Mouse (Mus musculus) G1E (cell line): ENCODE results near the gene Tdrd1. TPM values are rescaled to one million over a fixed set of nuclear protein-coding genes. Genes with fewer than 3 reads are reported as not detected.

Experiments
- ATAC-seq: 2 replicates; pipeline ENCODE4 v1.8.0; 2016; ENCODE audit warnings: mild to moderate bottlenecking; ENCODE audit not compliant: insufficient number of reproducible peaks, poor library complexity, low FRiP score, severe bottlenecking; ENCODE audit errors: extremely low read depth
- DNase-seq: peaks from one replicate; pipeline ENCODE4 v3.0.0; 2012; ENCODE audit warnings: low spot score
- H3K27me3 ChIP-seq: 2 replicates; pipeline ENCODE4 v1.6.1; 2012; ENCODE audit warnings: mild to moderate bottlenecking, low read length, inconsistent platforms; ENCODE audit not compliant: insufficient read depth
- H3K36me3 ChIP-seq: replicated peaks from 2 replicates; pipeline ENCODE3; 2012; ENCODE audit warnings: mild to moderate bottlenecking, inconsistent platforms
- H3K4me1 ChIP-seq: 2 replicates; pipeline ENCODE4 v1.6.1; 2012; ENCODE audit warnings: low read depth, low read length, inconsistent platforms, mixed read lengths; ENCODE audit not compliant: insufficient read depth
- H3K4me3 ChIP-seq: 2 replicates; pipeline ENCODE4 v1.5.1; 2012; ENCODE audit warnings: low read depth, mild to moderate bottlenecking, inconsistent platforms, low read length, moderate library complexity, mixed read lengths
- H3K9me3 ChIP-seq: replicated peaks from 2 replicates; pipeline ENCODE4 v1.6.1; 2012; ENCODE audit warnings: inconsistent platforms
- CTCF ChIP-seq: IDR thresholded peaks from 2 replicates; pipeline ENCODE4 v1.5.1; 2012; ENCODE audit warnings: low read depth, low read length, inconsistent platforms, mixed read lengths
- GATA1 ChIP-seq: IDR thresholded peaks from 2 replicates; pipeline ENCODE4 v1.6.1; 2012; ENCODE audit warnings: borderline replicate concordance, low read length, inconsistent platforms, mixed read lengths
- GATA2 ChIP-seq: IDR thresholded peaks from 2 replicates; pipeline ENCODE4 v1.6.1; 2012; ENCODE audit warnings: low read depth, low read length, inconsistent platforms, borderline replicate concordance
- POLR2AphosphoS5 ChIP-seq: IDR thresholded peaks from 2 replicates; pipeline ENCODE4 v1.6.1; 2012; ENCODE audit warnings: low read depth, low read length, inconsistent platforms; ENCODE audit not compliant: insufficient replicate concordance
- TAL1 ChIP-seq: conservative IDR thresholded peaks from 2 replicates; pipeline ENCODE4 v1.6.1; 2012; ENCODE audit warnings: low read depth, low read length, inconsistent platforms, mixed read lengths
- polyA plus RNA-seq: library from polyadenylated mRNA; stranded (reverse); fragments of >175 nt; gene quantifications from 2 replicates; pipeline ENCODE4 v1.2.3, GENCODE M21; 2012
- total RNA-seq, 2 experiments: library from RNA; stranded (forward) in 1 of 2; stranded (reverse) in 1 of 2; fragments of 200-1000 nt in 1 of 2; fragments of >200 nt in 1 of 2; fragmentation: Nextera tagmentation in 1 of 2; gene quantifications; 2 replicates each; pipeline ENCODE4 v1.2.3; 2014 to 2017

Tdrd1 gene
- total and polyA plus RNA-seq, 3 experiments = 0.05 TPM; not detected in 2

GRCm38 (mm10) chr19:56905395-56905794 lies 79.4 kb downstream of the Tdrd1 start:
- DNase-seq (no peak), ATAC-seq (no peak)
- TF ChIP-seq CTCF (no peak), TAL1 (no peak), GATA1 (no peak), GATA2 (no peak), POLR2AphosphoS5 (no peak)
- no peak overlapping the region for H3K4me3 ChIP-seq
- H3K9me3 ChIP-seq = no peaks in the 10 kb centered on the region
- H3K27me3 ChIP-seq = peaks cover 27% of the 10 kb centered on the region; the same call in 1 of the 2 replicates
- no peaks in the 10 kb centered on the region for H3K4me1 ChIP-seq
- no peaks in the 10 kb centered on the region for H3K36me3 ChIP-seq

- TF ChIP-seq GATA1 (no peak), POLR2AphosphoS5 (no peak), CTCF (no peak), GATA2 (no peak), TAL1 (no peak)
- Histone ChIP-seq H3K36me3 (no peaks in the 10 kb centered on the region), H3K4me3 (no peak overlapping the region), H3K4me1 (no peaks in the 10 kb centered on the region), H3K9me3 (no peaks in the 10 kb centered on the region), H3K27me3 (peaks cover 20% of the 10 kb centered on the region; the same call in 1 of the 2 replicates)
- ATAC-seq (no peak), DNase-seq (no peak)
Observed at GRCm38 (mm10) chr19:56907850-56908249, 81.8 kb downstream of the Tdrd1 start.

DNA sequence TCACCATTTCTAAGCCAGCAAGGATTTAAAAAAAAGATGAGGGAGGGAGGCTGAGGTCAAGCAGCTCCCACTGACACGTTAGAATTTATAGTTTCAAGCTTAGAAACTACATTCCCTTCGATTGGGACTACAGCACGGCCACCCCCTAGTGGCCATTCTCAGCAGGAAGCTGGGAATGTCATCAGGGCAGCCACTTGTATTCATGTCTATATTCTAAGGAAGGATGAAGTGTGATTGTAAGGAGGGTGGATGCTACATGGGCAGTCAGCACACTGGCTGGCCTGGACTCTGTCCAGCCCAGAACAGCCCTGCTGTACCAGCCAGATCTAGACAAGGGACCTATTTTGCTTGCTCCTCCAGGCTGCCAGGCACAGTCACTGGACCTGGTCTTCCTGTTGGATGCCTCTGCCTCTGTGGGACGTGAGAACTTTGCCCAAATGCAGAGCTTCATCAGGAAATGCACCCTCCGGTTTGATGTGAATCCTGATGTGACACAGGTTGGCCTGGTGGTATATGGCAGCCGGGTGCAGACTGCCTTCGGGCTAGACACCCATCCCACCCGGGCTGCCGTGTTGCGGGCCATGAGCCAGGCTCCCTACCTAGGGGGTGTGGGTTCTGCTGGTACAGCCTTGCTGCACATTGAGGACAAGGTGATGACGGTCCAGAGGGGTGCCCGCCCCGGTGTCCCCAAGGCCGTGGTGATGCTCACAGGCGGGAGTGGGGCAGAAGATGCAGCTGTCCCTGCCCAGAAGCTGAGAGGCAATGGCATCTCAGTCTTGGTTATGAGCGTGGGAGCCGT lies 82.7 kb downstream of the Tdrd1 start:
- no peaks in the 10 kb centered on the region for H3K9me3 ChIP-seq
- H3K27me3 ChIP-seq = peaks cover 20% of the 10 kb centered on the region; the same call in 1 of the 2 replicates
- ATAC-seq (peak; percentile 40), DNase-seq (peak; percentile 27)
- no peaks in the 10 kb centered on the region for H3K36me3 ChIP-seq
- H3K4me1 ChIP-seq = no peaks in the 10 kb centered on the region
- TF ChIP-seq GATA1 = no peak
- no peak for TF ChIP-seq TAL1
- peak; percentile 51 for TF ChIP-seq CTCF
- no peak overlapping the region for H3K4me3 ChIP-seq

GRCm38 (mm10) chr19:56910561-56910960 lies 84.6 kb downstream of the Tdrd1 start:
- H3K4me1 ChIP-seq = no peaks in the 10 kb centered on the region
- DNase-seq (no peak), ATAC-seq (no peak)
- TF ChIP-seq GATA1 (no peak), GATA2 (no peak), POLR2AphosphoS5 (no peak), CTCF (no peak), TAL1 (no peak)
- H3K9me3 ChIP-seq = peaks cover 5% of the 10 kb centered on the region; the same call in 1 of the 2 replicates
- H3K36me3 ChIP-seq = no peaks in the 10 kb centered on the region
- H3K27me3 ChIP-seq = peaks cover 20% of the 10 kb centered on the region; the same call in 1 of the 2 replicates
- H3K4me3 ChIP-seq = no peak overlapping the region

DNA sequence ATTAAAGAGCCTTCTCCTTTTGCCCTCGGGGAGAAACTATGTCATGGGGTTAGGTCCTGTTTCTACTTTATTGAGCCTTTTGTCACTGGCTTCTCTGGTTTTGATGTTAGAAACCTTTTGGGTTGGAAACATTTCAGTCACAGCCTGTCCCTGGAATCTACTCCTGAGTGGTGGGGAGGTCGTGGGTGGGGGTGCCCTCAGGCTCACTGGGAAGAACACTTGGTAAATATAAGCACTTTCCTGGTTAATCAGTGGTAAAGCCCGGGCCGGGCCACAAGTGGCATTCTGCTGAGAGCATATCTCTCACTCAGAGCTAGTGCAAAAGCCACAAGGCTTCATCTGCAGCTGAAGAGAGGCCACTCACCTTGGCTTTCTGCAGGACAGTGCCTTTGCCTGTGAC lies 87.8 kb downstream of the Tdrd1 start:
- Histone ChIP-seq H3K4me1 (no peaks in the 10 kb centered on the region), H3K4me3 (no peak overlapping the region), H3K9me3 (peaks cover 5% of the 10 kb centered on the region; the same call in 1 of the 2 replicates), H3K27me3 (peaks cover 10% of the 10 kb centered on the region), H3K36me3 (peaks cover 2% of the 10 kb centered on the region)
- TF ChIP-seq TAL1 (no peak), POLR2AphosphoS5 (no peak), GATA1 (no peak), CTCF (no peak), GATA2 (no peak)
- ATAC-seq (no peak), DNase-seq (no peak)

DNA sequence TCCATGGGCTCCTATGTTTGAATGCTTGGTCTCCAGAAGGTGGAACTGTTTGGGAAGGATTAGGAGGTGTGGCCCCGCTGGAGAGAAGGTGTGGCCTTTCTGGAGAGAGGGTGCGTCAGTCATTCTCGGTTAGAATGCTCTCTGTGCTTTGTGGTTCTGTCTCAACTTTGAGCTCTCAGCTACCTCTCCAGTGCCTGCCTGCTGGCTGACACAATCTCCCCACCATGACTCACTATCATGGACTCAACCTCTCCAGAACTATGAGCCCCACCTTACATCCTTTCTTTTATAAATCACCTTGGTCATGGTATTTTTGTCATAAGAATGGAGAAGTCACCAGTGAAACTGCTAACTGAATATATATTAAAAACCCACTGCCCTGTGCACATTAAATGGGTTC lies 88.6 kb downstream of the Tdrd1 start:
- DNase-seq = no peak
- peaks cover 2% of the 10 kb centered on the region for H3K36me3 ChIP-seq
- peaks cover 5% of the 10 kb centered on the region for H3K27me3 ChIP-seq
- peaks cover 5% of the 10 kb centered on the region; the same call in 1 of the 2 replicates for H3K9me3 ChIP-seq
- no peak overlapping the region for H3K4me3 ChIP-seq
- no peak for TF ChIP-seq GATA1
- no peak for TF ChIP-seq TAL1
- no peak for TF ChIP-seq GATA2
- no peak for TF ChIP-seq POLR2AphosphoS5
- no peak for TF ChIP-seq CTCF
- no peak for ATAC-seq
- H3K4me1 ChIP-seq = no peaks in the 10 kb centered on the region
